Mouse (Mus musculus) telencephalon, adult 2 months (tissue): Measurements from ENCODE around the gene Pomc.

ENCODE experiments used
- DNase-seq: peaks from one replicate; pipeline ENCODE4 v3.0.0-alpha.2; 2011; ENCODE audit warnings: low read depth, low spot score

The Pomc gene

DNA sequence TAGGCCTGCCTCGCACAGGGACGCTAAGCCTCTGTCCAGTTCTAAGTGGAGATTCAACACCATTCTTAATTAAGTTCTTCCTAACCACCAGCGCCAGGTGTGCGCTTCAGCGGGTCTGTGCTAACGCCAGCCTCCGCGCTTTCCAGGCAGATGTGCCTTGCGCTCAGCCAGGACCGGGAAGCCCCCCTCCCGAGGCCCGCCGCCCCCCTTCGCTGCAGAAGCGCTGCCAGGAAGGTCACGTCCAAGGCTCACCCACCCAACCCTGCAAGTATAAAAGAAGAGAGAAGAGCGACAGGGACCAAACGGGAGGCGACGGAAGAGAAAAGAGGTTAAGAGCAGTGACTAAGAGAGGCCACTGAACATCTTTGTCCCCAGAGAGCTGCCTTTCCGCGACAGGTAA, at the start of gene Pomc:
Pomc (plus strand) TSS at position 301 of the 400 bp plus-strand sequence.
- no peak for DNase-seq

DNA sequence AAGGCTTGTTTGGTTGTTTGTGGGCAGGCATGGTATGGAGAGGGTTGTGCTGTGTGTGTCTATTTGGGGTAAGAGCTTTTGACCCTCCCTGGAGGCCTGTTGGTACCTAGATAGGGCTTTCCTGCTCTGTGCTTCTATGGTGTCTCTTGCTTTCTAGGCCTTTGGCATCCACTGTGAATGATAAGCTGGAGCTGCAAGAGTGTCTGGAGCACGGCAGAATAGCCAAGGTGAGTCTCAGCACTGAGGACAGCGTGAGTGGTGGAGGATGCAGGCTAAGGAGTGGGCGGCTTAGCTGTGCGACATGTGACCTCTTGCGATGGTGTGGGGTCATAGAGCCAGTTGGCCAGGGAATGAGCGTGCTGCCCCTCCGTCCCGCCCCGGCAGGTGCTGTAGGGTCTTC, 49.3 kb upstream of the Pomc start:
- DNase-seq: no peak

DNA sequence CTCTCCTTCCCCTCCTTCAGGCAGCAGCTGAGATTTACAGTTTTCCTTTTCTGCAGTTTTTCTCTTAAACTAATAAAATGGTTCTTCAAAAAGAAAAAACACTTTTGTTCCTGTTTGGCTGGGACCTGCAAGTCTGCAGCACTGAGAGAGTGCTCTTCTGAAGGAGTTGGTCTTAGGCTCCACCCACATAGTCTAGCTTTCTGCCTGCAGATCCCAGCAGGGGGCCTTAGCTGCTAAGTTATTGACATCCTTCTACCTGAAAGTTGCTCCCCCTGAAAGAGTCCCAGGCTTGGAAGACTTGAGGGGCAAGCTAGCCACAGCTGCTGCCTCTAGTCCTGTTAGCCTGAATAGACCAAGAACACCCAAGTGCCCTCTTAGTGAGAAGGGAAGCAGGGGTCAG, 48.4 kb upstream of the Pomc start:
- no peak for DNase-seq

DNA sequence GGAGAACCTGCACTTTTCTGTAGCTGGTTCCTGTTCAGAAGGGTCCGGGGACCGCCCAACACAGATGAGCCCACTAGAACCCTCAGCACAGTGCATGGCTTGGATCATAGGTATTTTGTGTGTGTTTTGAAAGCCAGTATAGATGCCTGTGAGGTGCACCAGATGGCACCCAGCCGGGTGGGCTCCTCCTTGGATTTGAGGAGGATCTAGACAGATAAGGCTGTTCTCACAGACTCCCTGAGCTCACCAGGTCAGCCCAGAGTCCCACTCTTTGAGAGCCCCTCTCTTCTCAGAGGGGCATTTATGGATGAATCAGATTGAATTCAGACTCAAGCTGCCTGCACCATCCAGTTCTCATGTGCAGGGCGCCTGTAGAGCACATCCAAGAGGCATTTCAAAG, 47.7 kb upstream of the Pomc start:
- DNase-seq: no peak

DNA sequence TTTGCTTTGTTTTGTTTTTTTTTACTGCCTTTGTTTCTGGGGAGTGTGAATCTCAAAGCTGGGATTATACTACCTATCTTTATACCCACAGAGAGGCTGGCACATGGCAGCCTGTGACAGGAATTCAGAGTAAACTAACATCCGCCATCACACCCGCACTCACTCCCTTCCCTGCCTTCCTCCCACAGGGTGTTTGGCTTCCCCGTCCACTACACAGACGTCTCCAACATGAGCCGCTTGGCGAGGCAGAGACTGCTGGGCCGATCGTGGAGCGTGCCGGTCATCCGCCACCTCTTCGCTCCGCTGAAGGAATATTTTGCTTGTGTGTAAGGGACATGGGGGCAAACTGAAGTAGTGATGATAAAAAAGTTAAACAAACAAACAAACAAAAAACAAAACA, 47.3 kb upstream of the Pomc start:
- no peak for DNase-seq

DNA sequence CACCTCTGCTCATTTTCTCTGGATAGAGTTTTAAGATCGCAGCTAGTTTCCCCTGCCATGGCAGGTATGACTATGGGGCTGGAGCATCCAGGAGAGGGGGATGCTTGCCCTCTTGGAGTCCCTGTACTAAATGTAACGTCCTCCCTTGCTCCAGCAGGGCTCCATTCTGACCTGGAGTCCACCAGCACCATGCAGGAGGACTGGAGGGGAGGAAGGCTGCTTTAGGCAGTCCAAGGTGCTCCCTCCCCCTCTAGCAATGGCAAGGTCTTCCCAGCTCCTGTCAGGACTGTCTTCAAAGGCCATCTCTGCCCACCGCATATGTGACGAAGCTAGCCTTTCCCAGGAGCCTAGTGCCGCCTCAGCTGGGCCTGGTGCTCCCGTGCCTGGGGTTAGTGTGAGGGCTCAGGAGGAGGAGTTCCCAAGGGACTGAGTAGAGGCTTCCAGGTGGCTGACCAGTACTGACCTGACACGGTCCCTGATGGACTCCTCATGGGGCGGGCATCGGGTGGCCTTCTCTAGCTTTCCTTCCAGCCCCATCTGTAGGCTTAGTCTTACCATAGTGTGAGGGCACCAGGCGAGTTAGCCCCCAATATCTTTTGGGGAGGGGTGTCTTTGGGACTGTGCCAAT, 44.2 kb upstream of the Pomc start:
- DNase-seq: no peak

DNA sequence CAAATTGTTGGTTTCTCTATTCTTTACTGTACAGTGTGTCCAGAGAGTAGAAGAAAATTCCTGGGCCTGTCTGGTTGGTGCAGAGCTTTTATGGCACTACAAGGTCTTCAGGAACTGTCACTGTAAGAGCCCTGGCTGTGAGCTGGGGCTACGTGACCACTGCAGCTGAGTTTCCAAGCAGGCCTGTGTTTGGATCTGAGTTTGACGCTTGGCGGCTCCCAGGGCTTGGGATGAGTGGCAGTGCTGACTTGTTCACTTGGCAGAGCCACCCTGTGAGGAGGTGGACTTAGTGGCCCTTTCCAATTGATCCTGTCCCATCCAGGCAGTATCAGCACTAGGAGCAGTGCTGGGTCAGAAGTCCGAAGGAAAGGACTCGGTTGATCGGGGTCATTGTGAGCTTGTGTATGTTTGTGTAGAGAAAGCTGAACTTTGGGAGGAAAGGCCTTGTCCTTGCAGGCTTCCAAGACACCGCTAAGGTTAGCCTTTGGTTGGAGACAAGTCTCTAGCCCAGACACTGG, 42.9 kb upstream of the Pomc start:
- DNase-seq: no peak

DNA sequence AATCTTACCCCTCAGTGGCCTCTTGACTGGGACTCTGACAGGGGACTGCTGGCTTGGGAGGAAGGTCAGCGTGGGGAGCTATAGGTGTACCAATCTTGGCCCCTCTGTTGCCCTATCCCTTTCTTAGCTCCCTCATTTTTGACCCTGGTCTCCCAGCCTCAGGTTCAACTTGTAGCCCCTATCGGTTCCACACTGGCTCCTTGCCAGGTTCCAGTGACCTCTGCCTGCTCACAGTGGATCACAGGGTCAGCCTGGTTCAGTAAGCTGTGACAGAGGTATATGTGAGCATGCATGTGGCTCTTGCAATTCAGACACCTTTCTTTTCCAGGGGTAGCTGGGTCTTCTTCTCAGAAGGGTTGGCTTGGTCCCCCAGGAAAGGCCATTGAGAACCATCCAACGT, 38.9 kb upstream of the Pomc start:
- no peak for DNase-seq

DNA sequence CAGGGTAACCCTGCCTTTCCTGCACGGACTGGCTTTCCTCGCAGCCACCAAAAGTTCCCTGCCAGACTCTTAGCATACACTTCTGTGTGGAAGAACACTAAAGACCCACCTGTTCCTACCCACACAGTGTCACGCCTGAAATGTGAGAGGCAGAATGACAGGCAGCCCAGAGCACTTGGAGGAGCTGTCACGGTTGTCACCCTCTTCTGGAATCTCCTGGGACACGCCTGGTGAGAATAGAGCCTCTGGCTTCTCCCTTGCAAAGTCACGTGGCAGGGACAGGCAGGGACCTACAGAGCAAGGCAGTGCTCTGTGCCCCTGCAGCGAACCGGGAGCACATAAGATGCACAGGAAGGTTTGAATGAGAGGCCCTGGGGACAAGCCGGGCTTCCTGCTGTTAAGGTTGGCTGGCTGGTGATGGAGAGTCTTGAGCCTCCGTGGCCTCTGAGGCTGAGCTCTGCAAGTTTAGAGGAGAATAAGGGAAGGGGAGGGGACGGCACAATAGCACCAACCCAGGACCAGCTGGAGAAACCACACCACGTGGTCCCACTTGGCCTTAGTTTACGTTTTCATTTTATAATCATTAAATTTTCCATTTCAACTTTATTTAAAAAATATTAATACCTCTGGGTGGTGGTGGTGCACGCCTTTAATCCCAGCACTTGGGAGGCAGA, 36.9 kb upstream of the Pomc start:
- DNase-seq: no peak

DNA sequence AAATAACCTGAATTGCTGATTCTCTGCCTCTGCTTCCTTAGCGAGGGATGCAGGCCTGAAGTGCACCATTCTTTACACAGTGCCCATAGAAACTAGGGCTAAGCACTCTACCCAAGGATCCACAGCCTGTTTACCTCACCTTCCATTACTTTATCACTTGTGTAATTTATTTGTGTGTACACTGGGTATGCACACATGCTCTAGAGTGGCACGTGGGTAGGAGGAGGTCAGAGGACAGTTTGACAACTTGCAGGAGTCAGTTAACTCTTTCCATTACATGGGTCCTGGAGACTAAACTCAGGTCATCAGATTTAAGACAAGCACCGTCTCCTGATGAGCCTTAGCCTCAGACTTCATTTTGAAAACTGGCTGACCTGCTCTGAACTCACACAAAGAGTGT, 36.2 kb upstream of the Pomc start:
- DNase-seq: no peak

DNA sequence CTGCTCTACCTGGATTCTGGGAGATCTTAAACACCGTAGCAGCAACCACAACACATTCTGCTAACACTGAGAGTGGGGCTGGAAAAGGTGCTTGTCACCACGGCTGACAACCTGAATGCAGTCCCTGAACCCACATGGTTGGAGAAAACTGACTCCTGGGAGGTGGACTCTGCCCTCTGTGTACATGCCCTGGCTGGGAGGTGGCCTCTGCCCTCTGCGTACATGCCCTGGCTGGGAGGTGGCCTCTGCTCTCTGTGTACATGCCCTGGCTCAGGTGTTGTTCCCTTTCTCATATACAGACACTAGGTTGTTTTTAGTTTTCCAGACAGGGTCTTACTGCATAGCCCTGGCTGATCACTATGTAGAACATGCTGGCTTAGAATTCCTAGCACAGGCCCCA, 35.3 kb upstream of the Pomc start:
- no peak for DNase-seq

DNA sequence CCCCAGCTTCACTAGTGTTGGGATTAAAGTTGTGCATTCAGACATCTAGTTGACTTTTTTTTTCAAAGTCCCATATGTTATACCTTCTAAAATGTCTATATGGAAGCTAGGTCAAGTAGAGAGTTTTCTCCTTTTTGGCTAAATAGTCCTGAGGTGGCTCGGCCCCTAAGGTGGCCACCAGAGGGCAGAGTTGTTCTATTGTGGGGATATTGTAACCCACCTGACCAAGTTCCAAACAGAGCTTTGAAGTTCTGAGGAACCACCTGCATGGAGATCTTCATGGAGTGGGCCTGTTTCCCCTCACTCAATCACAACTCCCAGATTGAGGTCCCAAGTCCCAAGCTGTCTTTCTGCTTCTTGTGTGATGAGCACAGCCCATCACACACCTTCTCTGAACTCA, 28.6 kb upstream of the Pomc start:
- DNase-seq: no peak

DNA sequence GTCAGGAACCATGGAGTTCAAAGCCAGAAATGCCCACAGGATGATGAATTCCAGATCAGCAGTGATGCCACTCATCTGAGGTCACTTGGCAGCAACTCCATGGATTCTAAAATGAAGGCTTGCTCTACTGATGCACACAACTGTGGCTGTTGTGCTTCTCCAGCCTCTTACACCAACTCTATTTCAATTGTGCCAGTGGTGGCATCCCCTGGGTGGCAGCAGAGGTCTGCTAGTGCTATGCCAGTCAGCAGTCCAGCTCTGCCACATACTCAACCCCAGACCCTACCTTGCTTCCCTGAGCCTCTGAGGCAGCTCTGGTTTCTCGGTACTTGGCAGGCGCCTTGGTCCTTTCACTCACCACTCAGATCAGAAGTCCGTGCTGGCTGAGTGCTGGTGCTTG, 25.9 kb upstream of the Pomc start:
- DNase-seq: no peak

DNA sequence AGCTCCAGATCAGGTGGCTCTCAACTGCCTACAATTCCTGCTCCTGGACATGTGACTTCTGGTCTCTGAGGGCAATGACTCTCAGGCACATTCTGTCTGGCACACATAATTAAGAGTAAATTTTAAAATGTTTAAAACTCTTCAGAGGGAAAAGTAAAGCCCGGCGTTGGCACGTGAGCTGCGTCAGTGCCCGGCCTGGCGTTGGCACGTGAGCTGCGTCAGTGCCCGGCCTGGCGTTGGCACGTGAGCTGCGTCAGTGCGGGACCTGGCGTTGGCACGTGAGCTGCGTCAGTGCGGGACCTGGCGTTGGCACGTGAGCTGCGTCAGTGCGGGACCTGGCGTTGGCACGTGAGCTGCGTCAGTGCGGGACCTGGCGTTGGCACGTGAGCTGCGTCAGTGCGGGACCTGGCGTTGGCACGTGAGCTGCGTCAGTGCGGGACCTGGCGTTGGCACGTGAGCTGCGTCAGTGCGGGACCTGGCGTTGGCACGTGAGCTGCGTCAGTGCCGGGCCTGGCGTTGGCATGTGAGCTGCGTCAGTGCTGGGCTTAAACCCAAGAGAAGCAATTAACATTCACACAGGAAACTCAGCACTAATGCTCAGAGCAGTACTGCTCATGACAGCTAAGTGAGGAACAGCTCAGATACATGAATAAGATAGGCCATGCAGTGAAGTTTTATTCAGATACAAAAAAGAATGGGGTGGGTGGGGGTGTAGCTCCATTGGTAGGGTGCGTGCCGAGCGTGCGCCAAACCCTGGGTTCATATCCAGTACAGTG, 24.5 kb upstream of the Pomc start:
- DNase-seq: peak; percentile 52

DNA sequence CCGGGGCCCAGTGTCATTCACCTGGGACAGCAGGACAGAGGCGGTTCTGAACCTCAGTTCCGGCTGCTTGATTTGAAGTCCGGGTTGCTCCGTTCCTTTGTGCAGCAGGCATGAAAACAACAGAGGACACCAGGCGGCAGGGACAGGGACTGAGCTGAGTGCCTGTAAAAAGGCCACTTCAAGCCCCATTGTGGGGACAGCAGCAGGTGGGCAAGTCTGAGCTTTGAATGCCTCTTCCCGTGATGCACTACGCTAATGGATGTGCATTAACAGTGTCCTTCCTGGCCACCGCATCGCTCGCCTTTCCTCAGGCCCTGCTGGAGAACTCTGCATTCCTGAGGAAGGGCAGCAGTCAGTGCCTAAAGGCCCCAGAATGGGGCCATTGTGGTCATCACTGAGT, 12.7 kb upstream of the Pomc start:
- no peak for DNase-seq

DNA sequence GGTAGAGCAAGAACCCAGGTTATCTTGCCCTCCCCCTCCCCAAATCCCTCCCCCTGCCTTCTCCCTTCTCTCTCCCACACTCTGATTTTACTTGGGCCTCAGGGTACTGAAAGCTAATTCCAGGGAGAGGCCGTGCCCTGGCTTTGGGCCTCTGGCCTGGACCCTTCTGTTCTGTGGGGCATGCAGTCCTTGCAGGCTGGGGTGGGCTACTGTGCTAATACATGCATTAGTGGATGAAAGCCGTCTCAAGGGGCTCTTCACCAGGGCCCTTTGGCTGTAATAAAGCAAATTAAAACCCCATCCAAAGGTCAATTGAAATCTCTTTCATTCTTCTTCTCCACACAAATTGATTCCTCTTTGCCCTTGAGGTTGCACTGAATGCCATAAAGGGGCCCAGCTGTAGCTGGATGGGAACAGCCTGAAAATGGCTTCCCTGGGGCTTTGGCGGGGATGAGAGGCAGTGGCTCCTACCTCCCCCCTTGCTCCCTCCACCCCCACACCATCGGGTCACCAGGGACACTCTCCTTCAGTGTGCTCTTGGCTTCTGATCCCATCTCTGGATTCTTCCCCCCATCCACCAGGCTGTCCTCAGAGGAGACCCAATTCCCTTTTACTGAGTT, 10.2 kb upstream of the Pomc start:
- no peak for DNase-seq

DNA sequence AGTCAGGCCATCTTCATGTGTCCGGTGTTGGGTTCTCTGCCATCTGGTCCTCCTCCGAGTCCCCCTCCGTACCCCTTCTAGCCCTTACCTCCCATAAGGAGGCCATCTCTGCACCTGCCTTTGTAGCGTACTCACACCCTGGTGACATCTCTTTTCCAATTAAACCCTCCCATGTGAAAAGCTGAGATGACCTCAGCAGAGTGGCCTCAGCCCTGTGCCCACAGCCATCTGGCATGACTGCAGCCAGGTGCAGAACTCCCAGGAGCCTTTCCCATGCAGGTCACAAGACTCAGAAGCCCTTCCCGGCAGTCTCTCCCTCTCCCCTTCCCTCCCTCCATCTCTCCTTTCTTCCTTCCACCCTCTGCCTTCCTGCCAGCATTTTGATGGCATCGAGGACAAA, 7.2 kb upstream of the Pomc start:
- no peak for DNase-seq

DNA sequence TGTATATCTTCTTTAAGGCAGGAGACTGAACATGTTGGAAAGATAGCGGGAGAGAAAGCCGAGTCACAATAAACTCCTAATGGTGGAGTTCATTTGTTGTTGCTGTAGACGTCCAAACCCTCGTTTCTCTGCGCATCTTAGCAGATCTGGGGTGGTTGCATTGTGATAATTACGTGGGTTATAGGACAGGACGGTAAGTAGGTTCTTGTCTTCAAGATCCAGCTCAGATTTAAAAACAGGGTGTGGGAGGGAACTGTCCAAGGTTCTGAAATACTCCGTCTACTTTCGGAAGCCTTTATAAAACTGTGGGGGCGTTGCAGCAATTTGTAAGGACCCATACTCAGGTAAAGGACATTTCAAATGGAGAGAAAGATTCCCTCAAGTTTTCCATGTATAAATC, 620 bp downstream of the Pomc start:
- DNase-seq: no peak

DNA sequence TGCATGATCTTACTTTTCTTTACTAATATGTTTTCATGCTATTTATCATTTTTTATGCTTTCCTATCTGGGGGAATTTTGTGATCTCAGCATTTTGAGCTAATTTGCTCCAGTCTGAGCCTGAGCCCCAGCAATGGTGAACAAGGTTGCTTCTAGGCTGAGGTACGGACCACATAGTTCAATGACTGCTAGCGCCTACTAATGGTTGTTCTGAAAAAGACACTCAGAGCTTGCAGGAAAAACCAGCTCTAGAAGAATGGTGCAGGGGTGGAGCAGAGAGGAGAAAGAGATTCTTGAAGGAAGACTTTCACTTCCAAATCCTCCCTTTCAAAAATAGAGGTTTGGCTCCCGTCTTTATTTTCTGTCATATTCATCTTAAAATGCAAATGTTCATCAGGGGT, 1.6 kb downstream of the Pomc start:
- no peak for DNase-seq

DNA sequence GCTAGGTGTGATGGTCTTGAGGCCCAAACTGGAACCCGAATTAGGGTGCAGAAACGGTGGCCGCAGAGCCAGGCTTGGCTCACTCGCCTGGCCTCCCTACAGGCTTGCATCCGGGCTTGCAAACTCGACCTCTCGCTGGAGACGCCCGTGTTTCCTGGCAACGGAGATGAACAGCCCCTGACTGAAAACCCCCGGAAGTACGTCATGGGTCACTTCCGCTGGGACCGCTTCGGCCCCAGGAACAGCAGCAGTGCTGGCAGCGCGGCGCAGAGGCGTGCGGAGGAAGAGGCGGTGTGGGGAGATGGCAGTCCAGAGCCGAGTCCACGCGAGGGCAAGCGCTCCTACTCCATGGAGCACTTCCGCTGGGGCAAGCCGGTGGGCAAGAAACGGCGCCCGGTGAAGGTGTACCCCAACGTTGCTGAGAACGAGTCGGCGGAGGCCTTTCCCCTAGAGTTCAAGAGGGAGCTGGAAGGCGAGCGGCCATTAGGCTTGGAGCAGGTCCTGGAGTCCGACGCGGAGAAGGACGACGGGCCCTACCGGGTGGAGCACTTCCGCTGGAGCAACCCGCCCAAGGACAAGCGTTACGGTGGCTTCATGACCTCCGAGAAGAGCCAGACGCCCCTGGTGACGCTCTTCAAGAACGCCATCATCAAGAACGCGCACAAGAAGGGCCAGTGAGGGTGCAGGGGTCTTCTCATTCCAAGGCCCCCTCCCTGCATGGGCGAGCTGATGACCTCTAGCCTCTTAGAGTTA, 5.2 kb downstream of the Pomc start:
- peak; percentile 91 for DNase-seq

DNA sequence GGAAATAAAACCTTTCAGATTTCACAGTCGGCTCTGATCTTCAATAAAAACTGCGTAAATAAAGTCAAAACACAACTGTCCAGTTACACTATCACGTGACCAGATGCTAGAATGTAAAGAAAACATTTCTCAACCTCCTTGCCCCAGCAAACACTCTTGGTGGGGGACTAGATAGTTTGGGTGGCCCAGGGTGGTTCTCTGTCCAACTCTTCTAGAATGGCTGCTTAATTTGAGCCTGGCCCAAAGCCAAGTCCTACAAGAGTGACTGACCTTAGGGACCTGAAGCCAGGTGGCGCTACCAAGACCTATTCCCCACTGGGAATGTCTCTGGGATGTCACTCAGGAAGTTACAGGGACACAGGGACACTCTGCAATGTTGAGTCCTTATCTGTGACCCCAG, 5.8 kb downstream of the Pomc start:
- no peak for DNase-seq

DNA sequence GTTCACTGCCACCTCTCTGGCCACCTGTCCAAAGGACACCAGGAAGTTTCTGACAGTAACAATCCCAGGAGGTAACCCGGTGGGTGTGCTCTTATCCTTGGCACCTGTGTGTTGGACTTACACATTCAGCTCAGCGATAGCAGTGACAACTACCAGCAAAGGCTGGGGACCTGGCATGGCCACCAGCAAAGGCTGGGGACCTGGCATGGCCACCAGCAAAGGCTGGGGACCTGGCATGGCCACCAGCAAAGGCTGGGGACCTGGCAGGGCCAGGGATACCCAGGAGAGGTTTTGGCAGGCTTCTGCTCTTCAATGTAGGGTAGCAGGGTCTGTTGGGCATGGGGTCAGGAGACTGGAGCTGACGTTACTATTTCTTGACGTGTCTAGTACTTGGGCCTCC, 12.4 kb downstream of the Pomc start:
- no peak for DNase-seq
